Mouse (Mus musculus) spleen, adult 2 months (tissue): ENCODE data around the gene Gm49601. TPM values are rescaled to one million over a fixed set of nuclear protein-coding genes. Genes with fewer than 3 reads are reported as not detected.

Source experiments
- DNase-seq, 2 experiments: peaks; one replicate each; pipeline versions ENCODE4 v3.0.0 to v3.0.0-alpha.2; 2012 to 2021; ENCODE audit warnings: low spot score in 2 of 2, low read depth in 1 of 2
- H3K27ac ChIP-seq: fragments of 200-500 bp; 2 replicates; pipeline ENCODE4 v1.5.1; 2012; ENCODE audit warnings: low read length, inconsistent platforms; ENCODE audit not compliant: insufficient read depth
- H3K27me3 ChIP-seq: fragments of 200-500 bp; 2 replicates; pipeline ENCODE4 v1.6.1; 2012; ENCODE audit warnings: mild to moderate bottlenecking, moderate library complexity, low read length, inconsistent platforms; ENCODE audit not compliant: control insufficient read depth, insufficient read depth
- H3K36me3 ChIP-seq: fragments of 200-500 bp; 2 replicates; pipeline ENCODE4 v1.6.1; 2012; ENCODE audit warnings: mild to moderate bottlenecking, low read length, inconsistent platforms; ENCODE audit not compliant: control insufficient read depth, insufficient read depth
- H3K4me1 ChIP-seq: fragments of 200-500 bp; 2 replicates; pipeline ENCODE4 v1.6.1; 2011; ENCODE audit warnings: inconsistent platforms; ENCODE audit not compliant: control insufficient read depth, insufficient read depth, insufficient read length
- H3K4me3 ChIP-seq: fragments of 200-500 bp; 2 replicates; pipeline ENCODE4 v1.5.1; 2011; ENCODE audit warnings: mild to moderate bottlenecking, inconsistent platforms; ENCODE audit not compliant: insufficient read depth, insufficient read length; ENCODE audit errors: extremely low read depth
- CTCF ChIP-seq: fragments of 200-500 bp; IDR thresholded peaks from 2 replicates; pipeline ENCODE4 v1.5.1; 2011; ENCODE audit warnings: mild to moderate bottlenecking, inconsistent platforms; ENCODE audit not compliant: insufficient read depth, insufficient read length, insufficient replicate concordance; ENCODE audit errors: extremely low read depth
- POLR2A ChIP-seq: fragments of 200-500 bp; IDR thresholded peaks from 2 replicates; pipeline ENCODE4 v1.6.1; 2011; ENCODE audit warnings: low read depth, low read length, inconsistent platforms
- WGBS: fragments of 180-500 bp; shearing (Covaris S2); methylation state at CpG from one replicate; pipeline ENCODE4 v1.1.7; 2018; 5-methylcytosine and 5-hydroxymethylcytosine counted together
- polyA plus RNA-seq: library from polyadenylated mRNA; depleted of rRNA; stranded (reverse); fragments of >200 nt; gene quantifications from 2 replicates; pipeline ENCODE4 v1.2.3, GENCODE M21; 2012; rRNA removed

The Gm49601 gene
- 0.71 and 2.2 TPM in 2 replicates for polyA plus RNA-seq

DNA sequence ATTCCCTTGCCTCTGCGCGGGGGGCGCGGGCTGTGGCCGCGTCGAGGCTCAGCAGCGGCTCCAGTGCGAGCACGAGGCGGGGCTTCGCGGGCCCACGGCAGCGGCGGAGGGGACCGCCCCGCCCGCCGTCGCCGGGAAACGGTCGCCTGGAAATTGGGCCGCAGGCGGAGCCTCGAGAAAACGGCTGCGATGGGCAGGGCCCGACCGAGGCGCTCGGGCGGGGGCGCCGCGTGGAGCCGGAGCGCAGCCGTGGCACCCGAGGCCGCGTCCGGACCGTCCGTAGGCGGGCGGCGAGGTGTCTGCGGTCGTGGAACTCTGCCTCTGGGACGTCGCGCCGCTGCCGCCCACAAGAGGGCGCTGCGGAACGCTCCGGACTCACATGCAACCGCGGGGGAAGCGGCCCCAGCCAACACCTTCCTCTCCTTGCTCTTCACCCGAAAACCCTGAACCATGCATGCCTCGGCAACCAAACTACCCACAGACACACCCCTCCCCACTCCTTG lies at the start of gene Gm49601:
TSS of gene Gm49601 (minus strand) at position 52 of the 503 bp plus-strand sequence.
- H3K4me1 ChIP-seq: peaks cover 4% of the 10 kb centered on the region; the same call in 1 of the 2 replicates
- H3K36me3 ChIP-seq: no peaks in the 10 kb centered on the region
- H3K27me3 ChIP-seq: peaks cover 27% of the 10 kb centered on the region
- under 1% methylated on average over 61 of the region's 65 CpGs for WGBS
- H3K27ac ChIP-seq: no peak within 1 kb of the TSS
- TF ChIP-seq CTCF (peak; percentile 88), POLR2A (no peak)
- peak; percentile 45 to 74 for DNase-seq
- H3K4me3 ChIP-seq: peak within 1 kb of the TSS; percentile 44; the same call in 1 of the 2 replicates

DNA sequence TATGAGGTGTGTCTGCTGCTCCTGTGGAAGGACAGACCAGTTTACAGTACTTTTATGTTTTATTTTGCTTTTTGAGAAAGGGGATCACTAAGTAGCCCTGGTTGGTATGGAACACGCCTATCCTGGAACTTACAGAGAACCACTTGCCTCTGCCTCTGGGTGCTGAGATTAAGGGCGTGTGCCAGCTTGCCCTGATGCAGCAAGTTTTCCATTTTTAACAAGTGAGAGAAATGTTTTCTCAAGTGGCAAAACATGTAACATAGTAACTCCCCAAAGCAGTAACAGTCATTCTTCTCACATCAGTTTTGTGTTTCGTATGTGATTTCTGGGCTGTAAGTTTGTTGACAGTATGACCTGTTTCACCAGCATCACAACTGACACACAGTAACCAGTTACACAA lies 46.8 kb upstream of the Gm49601 start:
- WGBS: 85% methylated on average over 3 of the region's 3 CpGs
- H3K4me1 ChIP-seq: no peaks in the 10 kb centered on the region
- H3K27ac ChIP-seq: no peak overlapping the region
- no peaks in the 10 kb centered on the region; the same call in 1 of the 2 replicates for H3K27me3 ChIP-seq
- TF ChIP-seq POLR2A (no peak), CTCF (no peak)
- no peak overlapping the region for H3K4me3 ChIP-seq
- H3K36me3 ChIP-seq: no peaks in the 10 kb centered on the region
- DNase-seq: no peak

DNA sequence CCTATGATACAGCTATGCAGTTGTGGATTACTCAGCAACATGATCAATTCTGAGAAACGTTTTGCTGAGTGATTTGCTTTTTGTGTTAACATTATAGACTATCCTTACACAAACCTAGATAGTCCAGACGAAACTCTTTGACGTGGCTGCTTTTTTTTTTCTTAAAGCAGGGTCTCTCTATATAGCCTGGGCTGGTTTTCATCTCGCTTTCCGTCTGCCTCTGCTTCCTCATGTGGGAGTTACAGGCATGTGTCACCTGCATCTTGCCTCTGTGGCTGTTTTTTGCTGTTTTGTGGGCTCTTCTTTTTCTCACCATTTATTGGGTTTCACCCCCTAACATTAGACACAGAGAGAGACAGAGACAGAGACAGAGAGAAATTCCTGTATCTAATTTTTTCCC lies 45.8 kb upstream of the Gm49601 start:
- Histone ChIP-seq H3K27me3 (no peaks in the 10 kb centered on the region; the same call in 1 of the 2 replicates), H3K4me1 (no peaks in the 10 kb centered on the region), H3K4me3 (no peak overlapping the region), H3K27ac (no peak overlapping the region), H3K36me3 (no peaks in the 10 kb centered on the region)
- 61% methylated on average over 5 of the region's 5 CpGs for WGBS
- DNase-seq: no peak
- no peak for TF ChIP-seq CTCF
- no peak for TF ChIP-seq POLR2A

DNA sequence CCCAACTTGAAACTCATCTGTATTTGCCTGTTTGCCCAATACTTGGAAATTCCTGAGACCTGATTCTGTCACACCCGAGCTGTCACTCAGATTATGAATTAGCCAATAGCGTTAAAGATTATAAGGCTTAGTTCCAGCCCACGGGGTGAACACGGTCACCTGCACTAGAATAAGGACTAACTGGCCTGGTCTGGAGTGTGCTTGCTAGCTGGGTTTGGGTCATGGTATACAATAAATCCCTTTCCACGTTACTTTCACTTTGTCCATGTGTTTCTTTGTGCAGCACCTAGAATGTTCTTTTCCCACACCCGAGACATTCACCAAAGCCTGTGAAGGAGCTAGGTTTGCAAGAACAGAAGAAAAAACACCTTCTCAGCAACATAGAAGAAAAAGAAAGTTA lies 43.7 kb upstream of the Gm49601 start:
- no peak for DNase-seq
- WGBS: 80% methylated on average over 6 of the region's 6 CpGs

DNA sequence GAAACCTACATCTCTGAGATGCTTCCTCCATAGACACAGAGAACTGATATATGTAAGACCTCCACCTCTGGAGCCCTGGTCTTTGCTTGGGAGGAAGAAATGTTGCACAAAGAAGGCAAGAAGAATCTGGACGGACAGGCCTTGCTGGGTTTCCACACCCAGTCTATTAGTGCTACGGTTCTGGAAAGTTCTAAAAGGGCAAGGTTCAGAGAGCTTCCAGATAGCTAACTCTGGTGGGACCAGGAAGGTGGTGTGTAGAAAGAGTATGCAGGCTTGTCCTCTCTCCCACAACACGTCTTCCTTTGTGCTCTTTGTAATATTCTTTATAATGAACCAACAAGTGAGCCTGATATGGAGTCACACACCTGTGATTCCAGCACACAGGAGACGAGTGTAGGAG lies 32.4 kb upstream of the Gm49601 start:
- TF ChIP-seq POLR2A: no peak
- TF ChIP-seq CTCF: no peak
- H3K36me3 ChIP-seq: no peaks in the 10 kb centered on the region
- no peaks in the 10 kb centered on the region for H3K27me3 ChIP-seq
- no peak for DNase-seq
- 82% methylated on average over 4 of the region's 4 CpGs for WGBS
- H3K4me1 ChIP-seq: no peaks in the 10 kb centered on the region
- H3K4me3 ChIP-seq: no peak overlapping the region
- H3K27ac ChIP-seq: no peak overlapping the region

More for the DNA sequence above, 43.7 kb upstream of the Gm49601 start:
- no peak overlapping the region for H3K4me3 ChIP-seq
- H3K27me3 ChIP-seq: no peaks in the 10 kb centered on the region; the same call in 1 of the 2 replicates
- H3K4me1 ChIP-seq: no peaks in the 10 kb centered on the region
- H3K27ac ChIP-seq: no peak overlapping the region
- TF ChIP-seq CTCF (no peak), POLR2A (no peak)
- no peaks in the 10 kb centered on the region for H3K36me3 ChIP-seq

DNA sequence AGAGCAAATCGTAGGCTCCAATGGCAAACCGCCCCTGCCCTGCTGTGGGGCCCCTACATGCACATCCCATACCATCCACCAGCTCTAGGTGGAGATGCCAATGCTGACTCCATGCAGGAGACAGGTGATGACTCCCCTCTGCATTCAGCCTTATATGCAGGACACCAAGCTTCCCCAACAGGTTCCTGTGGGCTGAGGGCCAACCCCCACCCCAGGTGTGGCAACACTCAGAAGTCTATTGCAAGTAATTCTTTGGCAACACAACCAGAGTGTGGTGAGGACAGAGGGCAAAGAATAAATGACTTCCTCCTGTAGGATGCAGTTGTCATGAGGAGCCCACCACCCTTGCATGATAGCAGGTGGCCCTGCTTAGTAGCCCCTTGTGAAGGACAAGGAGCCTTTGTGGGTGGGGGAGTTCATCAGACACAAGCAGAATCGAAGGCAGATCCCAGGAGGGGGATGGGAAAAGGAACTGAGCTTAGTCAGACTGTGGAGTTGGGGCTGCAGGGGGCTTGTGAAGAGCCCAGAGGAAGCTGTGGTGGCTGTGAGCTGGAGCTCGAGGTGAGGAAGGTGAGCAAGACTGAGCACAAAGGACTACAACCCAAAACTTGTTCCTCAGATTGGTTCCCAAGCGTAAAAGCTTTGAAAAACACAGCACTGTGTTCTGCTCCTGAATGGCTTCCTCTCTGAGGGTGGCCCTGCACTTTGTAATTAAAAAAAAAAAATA lies 29.3 kb upstream of the Gm49601 start:
- DNase-seq: no peak
- TF ChIP-seq POLR2A: no peak
- TF ChIP-seq CTCF: no peak
- 24% methylated on average over 5 of the region's 5 CpGs for WGBS
- Histone ChIP-seq H3K4me1 (no peaks in the 10 kb centered on the region), H3K4me3 (no peak overlapping the region), H3K27me3 (no peaks in the 10 kb centered on the region), H3K36me3 (no peaks in the 10 kb centered on the region), H3K27ac (no peak overlapping the region)
